ENCODE assay signal across 30 mouse cellular contexts in genomic region chr10:33082151-33082844, GRCm38 (mm10). TPM values are rescaled to one million over a fixed set of nuclear protein-coding genes. Genes with fewer than 3 reads are reported as not detected.
DNase-seq lines count a peak whose midpoint lies in the region; ATAC-seq lines count a peak whose summit lies in the region.
"Had no signal": no experiment of that assay in that cellular context is flagged by ENCODE, and none has a peak within 500 bp of the region (broad histone marks: within the 10 kb centered on the region; RNA-seq: fewer than 3 reads in every experiment).

No protein-coding gene starts in this region.

- intact Hi-C loops in heart, postnatal 25 days (cut with DNase I) = loop anchor here (10.0 kb wide), 2 partner anchors 173 to 187 kb away; partner anchors contain the start of gene Nkain2

- H3K27me3 ChIP-seq in heart, embryonic 11.5 days (ENCODE audit: control insufficient read depth, insufficient read depth, low read length) = no peaks in the 10 kb centered on the region
- no peaks in the 10 kb centered on the region for H3K27me3 ChIP-seq in heart, embryonic 16.5 days (ENCODE audit: control insufficient read depth, insufficient read depth, low read length)
- no peaks in the 10 kb centered on the region for H3K27me3 ChIP-seq in forebrain, embryonic 14.5 days (replicated peaks; ENCODE audit: control insufficient read depth, insufficient read depth, low read length)
- H3K27me3 ChIP-seq: CH12.LX; embryonic facial prominence, embryonic 15.5 days; hindbrain, embryonic 12.5 days; limb, embryonic 13.5 days; lung, embryonic 15.5 days had no signal

- no peak for DNase-seq in heart, adult 11 months
- no peak for DNase-seq in heart, postnatal 25 days (ENCODE audit: low spot score)
- peak; percentile 58 for DNase-seq in forebrain, embryonic 14.5 days (ENCODE audit: low spot score)
- no peak for DNase-seq in urinary bladder, adult 18-20 months (ENCODE audit: low spot score in 2 of 2)
- DNase-seq in B cell, adult 2 months = no peak
- DNase-seq: adrenal gland, adult 2 months; adrenal gland, postnatal 36 days; cerebellum, adult 8-10 months; cerebellum, postnatal 25 days; kidney, adult 8-10 months; kidney, postnatal 4 days; spleen, adult 18-20 months; thymus, postnatal 14 days had no signal

- no peak for ATAC-seq in heart, embryonic 11.5 days (replicated peaks; ENCODE audit: insufficient number of reproducible peaks, low FRiP score, low TSS enrichment)
- no peak for ATAC-seq in heart, embryonic 16.5 days (replicated peaks; ENCODE audit: extremely low read depth, insufficient read depth, low FRiP score)
- ATAC-seq in forebrain, embryonic 14.5 days = peak; percentile 73
- ATAC-seq: activated CD4-positive, CD25-positive, alpha-beta regulatory T cell, adult 4 months; intestine, embryonic 16.5 days had no signal

- H3K9ac ChIP-seq in heart, embryonic 11.5 days (ENCODE audit: low read depth, low read length) = no peak overlapping the region
- H3K9ac ChIP-seq in heart, embryonic 16.5 days (ENCODE audit: low read length) = no peak overlapping the region
- no peak overlapping the region for H3K9ac ChIP-seq in forebrain, embryonic 14.5 days (ENCODE audit: low read length)
- H3K9ac ChIP-seq: embryonic facial prominence, embryonic 15.5 days; hindbrain, embryonic 12.5 days; limb, embryonic 13.5 days; lung, embryonic 15.5 days had no signal

- no peak overlapping the region for H3K4me3 ChIP-seq in heart, embryonic 11.5 days (ENCODE audit: low read depth, low read length)
- H3K4me3 ChIP-seq in heart, embryonic 16.5 days (ENCODE audit: low read length) = no peak overlapping the region
- no peak overlapping the region for H3K4me3 ChIP-seq in forebrain, embryonic 14.5 days (ENCODE audit: low read depth, low read length)
- H3K4me3 ChIP-seq: embryonic facial prominence, embryonic 10.5 days; embryonic facial prominence, embryonic 15.5 days; hindbrain, embryonic 12.5 days; limb, embryonic 13.5 days; lung, embryonic 15.5 days had no signal

- H3K36me3 ChIP-seq in heart, embryonic 11.5 days (ENCODE audit: control insufficient read depth, insufficient read depth, low read length) = no peaks in the 10 kb centered on the region
- H3K36me3 ChIP-seq in heart, embryonic 16.5 days (ENCODE audit: control insufficient read depth, insufficient read depth) = no peaks in the 10 kb centered on the region
- no peaks in the 10 kb centered on the region for H3K36me3 ChIP-seq in forebrain, embryonic 14.5 days (ENCODE audit: control insufficient read depth, insufficient read depth, low read length)
- H3K36me3 ChIP-seq: embryonic facial prominence, embryonic 10.5 days; embryonic facial prominence, embryonic 15.5 days; hindbrain, embryonic 12.5 days; limb, embryonic 13.5 days; lung, embryonic 15.5 days had no signal

- H3K27ac ChIP-seq in heart, embryonic 11.5 days (ENCODE audit: low read depth, low read length) = peak overlapping the region; percentile 92; the same call in 1 of the 2 replicates
- peak overlapping the region; percentile 51 for H3K27ac ChIP-seq in heart, embryonic 16.5 days (ENCODE audit: low read length)
- H3K27ac ChIP-seq in forebrain, embryonic 14.5 days (ENCODE audit: low read depth, low read length) = no peak overlapping the region
- H3K27ac ChIP-seq: embryonic facial prominence, embryonic 10.5 days; embryonic facial prominence, embryonic 15.5 days; hindbrain, embryonic 12.5 days; kidney, postnatal 0 days; limb, embryonic 13.5 days; lung, embryonic 15.5 days had no signal

- H3K4me2 ChIP-seq in heart, embryonic 11.5 days = peak overlapping the region; percentile 10; the same call in 1 of the 2 replicates
- peak overlapping the region; percentile 37; the same call in 1 of the 2 replicates for H3K4me2 ChIP-seq in heart, embryonic 16.5 days (ENCODE audit: low read depth, low read length)
- H3K4me2 ChIP-seq in forebrain, embryonic 14.5 days (ENCODE audit: low read length) = no peak overlapping the region
- H3K4me2 ChIP-seq: embryonic facial prominence, embryonic 15.5 days; hindbrain, embryonic 12.5 days; limb, embryonic 13.5 days; liver, embryonic 11.5 days; lung, embryonic 15.5 days; midbrain, embryonic 11.5 days had no signal

- H3K4me1 ChIP-seq in heart, embryonic 11.5 days (ENCODE audit: control insufficient read depth, insufficient read depth, low read length) = no peaks in the 10 kb centered on the region
- H3K4me1 ChIP-seq in heart, embryonic 16.5 days (ENCODE audit: control insufficient read depth, insufficient read depth, low read length) = peaks cover 6% of the 10 kb centered on the region; the same call in 1 of the 2 replicates
- H3K4me1 ChIP-seq in forebrain, embryonic 14.5 days (ENCODE audit: control insufficient read depth, insufficient read depth, low read length) = 0 out of 2 replicates have a peak, but pooled peaks cover 2% of the 10 kb centered on the region
- H3K4me1 ChIP-seq: embryonic facial prominence, embryonic 10.5 days; embryonic facial prominence, embryonic 15.5 days; hindbrain, embryonic 12.5 days; limb, embryonic 13.5 days; lung, embryonic 15.5 days had no signal

- no peaks in the 10 kb centered on the region for H3K9me3 ChIP-seq in heart, embryonic 11.5 days (replicated peaks; ENCODE audit: control insufficient read depth, low read length)
- no peaks in the 10 kb centered on the region for H3K9me3 ChIP-seq in heart, embryonic 16.5 days (replicated peaks; ENCODE audit: control insufficient read depth, low read length)
- no peaks in the 10 kb centered on the region for H3K9me3 ChIP-seq in forebrain, embryonic 14.5 days (replicated peaks; ENCODE audit: control insufficient read depth, low read length)
- H3K9me3 ChIP-seq: embryonic facial prominence, embryonic 10.5 days; embryonic facial prominence, embryonic 15.5 days; hindbrain, embryonic 12.5 days; limb, embryonic 13.5 days; lung, embryonic 15.5 days had no signal

- WGBS in heart, embryonic 11.5 days (ENCODE audit: insufficient replicate concordance) = 62% methylated on average over 2 of the region's 2 CpGs
- 59% methylated on average over 2 of the region's 2 CpGs for WGBS in heart, embryonic 16.5 days
- WGBS in forebrain, embryonic 14.5 days = 34% methylated on average over 2 of the region's 2 CpGs

RNA-seq across cellular contexts. Expression of gene Trdn, which starts 1.9 kb away (rescaled TPM):
- polyA plus RNA-seq in heart, embryonic 11.5 days (2014; fragmentation: Nextera tagmentation; extraction: Ambion mirVana) = 155 and 181 TPM in 2 replicates
- polyA plus RNA-seq in heart, embryonic 16.5 days (2015; fragmentation: Nextera tagmentation; extraction: Ambion mirVana) = 240 and 267 TPM in 2 replicates
- total RNA-seq in heart, postnatal 25 days (2021) = 100 to 1,000 TPM; 348 to 359 TPM
- polyA plus RNA-seq in forebrain, embryonic 14.5 days (2014; fragmentation: Nextera tagmentation; extraction: Ambion mirVana) = not detected in 2 replicates
- total RNA-seq: adrenal gland, adult 2 months; adrenal gland, postnatal 36 days; CH12.LX; ES-E14; layer of hippocampus, postnatal 25 days; megakaryocyte, adult 5-6 weeks; neutrophil, adult 5-6 weeks had no signal
- polyA plus RNA-seq: adrenal gland, adult 2 months; embryonic facial prominence, embryonic 10.5 days; intestine, embryonic 16.5 days; kidney, postnatal 0 days; midbrain, embryonic 11.5 days had no signal

Comparison
In these comparisons a context has a peak if more than half of its experiments do, and no peak if none do; other contexts are left out.
1. RNA of gene Trdn, which starts 1.9 kb away (polyA plus RNA-seq): 240 to 267 TPM in heart, embryonic 16.5 days and 155 to 181 TPM in heart, embryonic 11.5 days; not detected in forebrain, embryonic 14.5 days; every median in the first group is over 100 times any median in the second.